Mouse (Mus musculus): ENCODE results near the gene Camk2g.

DNA sequence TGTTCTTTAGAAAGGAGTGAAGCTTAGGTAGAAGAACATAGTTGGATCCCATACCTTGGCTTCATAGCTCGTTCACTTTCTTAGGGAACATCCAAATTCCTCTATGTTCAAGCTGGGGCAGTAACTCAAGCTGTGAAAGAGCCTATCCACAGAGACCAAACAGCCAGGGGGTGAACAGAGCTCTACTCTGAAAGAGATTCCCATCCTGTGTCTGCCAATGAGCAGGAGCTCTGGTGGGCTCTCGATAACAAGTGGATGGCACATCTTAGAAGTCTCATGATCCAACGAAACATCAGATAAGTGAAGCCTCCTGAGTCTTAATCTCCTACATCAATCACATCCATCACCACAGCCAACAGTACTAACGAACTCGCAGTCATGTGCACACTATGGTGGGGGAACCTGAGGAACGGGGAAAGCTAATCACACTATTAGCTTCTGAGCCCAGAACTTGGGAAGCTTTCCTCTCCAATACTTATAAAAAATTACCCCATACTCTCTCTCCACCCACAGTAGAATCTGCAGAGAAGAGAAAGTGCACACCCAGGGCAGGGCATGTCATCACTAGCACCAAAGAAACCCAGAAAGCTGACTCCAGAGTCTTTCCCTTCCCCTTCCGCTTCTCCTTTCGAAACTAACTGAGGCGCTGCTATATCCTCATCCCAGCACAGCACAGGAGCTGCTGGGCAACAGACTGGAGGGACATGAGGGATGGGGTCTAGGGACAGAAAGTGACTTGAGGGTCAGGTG lies 62.9 kb downstream of the Camk2g start:
- TF ChIP-seq CTCF (IDR thresholded peaks at IDR 0.05; ENCODE audit: borderline replicate concordance, control insufficient read depth, extremely low read depth, insufficient read depth, low read length, poor library complexity) (no peak), POLR2A (IDR thresholded peaks at IDR 0.05; ENCODE audit: control insufficient read depth, extremely low read depth, insufficient read depth, low read length, poor library complexity) (no peak)

Data from thymus, adult 2 months (tissue).